Mouse (Mus musculus) small intestine, adult 2 months (tissue): ENCODE data around the gene Rex1bd.

Experiments
- CTCF ChIP-seq: fragments of 200-500 bp; IDR thresholded peaks from 2 replicates; pipeline ENCODE4 v1.5.1; 2012; ENCODE audit warnings: low read depth, mild to moderate bottlenecking, control low read depth, inconsistent platforms, low read length, moderate library complexity, mixed read lengths; ENCODE audit not compliant: insufficient replicate concordance, insufficient read length; ENCODE audit errors: extremely low read depth
- POLR2A ChIP-seq: fragments of 200-500 bp; IDR thresholded peaks from 2 replicates; pipeline ENCODE4 v1.6.1; 2012; ENCODE audit warnings: low read depth, mild to moderate bottlenecking, control low read depth, inconsistent platforms, low read length, moderate library complexity

DNA sequence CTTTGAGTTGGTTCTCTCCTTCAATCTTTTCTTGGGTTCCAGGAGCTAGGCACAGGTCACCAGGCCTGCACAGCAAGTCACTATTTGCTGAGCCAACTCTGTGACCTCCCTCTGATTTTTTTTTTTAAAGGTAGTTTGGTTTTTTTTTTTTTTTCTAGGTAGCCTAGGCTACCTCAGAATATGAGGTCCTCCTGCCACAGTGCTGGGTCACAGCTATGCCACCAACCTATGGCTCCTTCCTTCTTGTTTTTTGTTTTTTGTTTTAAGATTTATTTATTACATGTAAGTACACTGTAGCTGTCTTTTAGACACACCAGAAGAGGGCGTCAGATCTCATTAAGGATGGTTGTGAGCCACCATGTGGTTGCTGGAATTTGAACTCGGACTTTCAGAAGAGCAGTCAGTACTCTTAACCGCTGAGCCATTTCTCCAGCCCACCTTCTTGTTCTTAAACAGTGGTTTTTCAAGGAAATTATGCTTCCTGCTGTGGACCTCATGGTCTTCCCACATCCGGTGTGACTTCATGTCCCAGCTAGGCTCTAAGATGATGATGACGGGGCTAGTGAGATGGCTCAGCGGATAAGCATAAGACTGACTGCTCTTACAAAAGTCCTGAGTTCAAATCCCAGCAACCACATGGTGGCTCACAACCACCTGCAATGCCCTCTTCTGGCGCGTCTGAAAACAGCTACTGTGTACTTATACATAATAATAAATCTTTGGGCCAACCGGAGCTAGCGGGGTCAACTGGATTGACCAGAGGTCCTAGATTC is 43.0 kb upstream of the Rex1bd start:
- no peak for TF ChIP-seq POLR2A
- TF ChIP-seq CTCF = no peak
